Mouse (Mus musculus) left cerebral cortex, postnatal 10 days (tissue): ENCODE measurements around the gene Tmem8b. TPM values are rescaled to one million over a fixed set of nuclear protein-coding genes. Genes with fewer than 3 reads are reported as not detected.
A peak's percentile ranks its signal among the peaks of the same experiment; 100 is the strongest.

Source experiments
- DNase-seq, 2 experiments: peaks; one replicate each; pipeline ENCODE4 v3.0.0; 2021 to 2022; ENCODE audit warnings: low spot score in 2 of 2, mixed read lengths in 1 of 2; ENCODE audit errors: extremely low spot score in 1 of 2
- intact Hi-C: fragments of 180-260 bp; cut with DNase I; formaldehyde crosslinking; loops from one replicate; pipeline ENCODE4 v1.15.1; 2025
- total RNA-seq, 2 experiments: library from RNA; stranded (reverse); gene quantifications; 2 replicates each; pipeline ENCODE4 v1.2.3; 2021

Gene Tmem8b
- total RNA-seq, 2 experiments from 2014 or later = 57.8 to 60.1 TPM

DNA sequence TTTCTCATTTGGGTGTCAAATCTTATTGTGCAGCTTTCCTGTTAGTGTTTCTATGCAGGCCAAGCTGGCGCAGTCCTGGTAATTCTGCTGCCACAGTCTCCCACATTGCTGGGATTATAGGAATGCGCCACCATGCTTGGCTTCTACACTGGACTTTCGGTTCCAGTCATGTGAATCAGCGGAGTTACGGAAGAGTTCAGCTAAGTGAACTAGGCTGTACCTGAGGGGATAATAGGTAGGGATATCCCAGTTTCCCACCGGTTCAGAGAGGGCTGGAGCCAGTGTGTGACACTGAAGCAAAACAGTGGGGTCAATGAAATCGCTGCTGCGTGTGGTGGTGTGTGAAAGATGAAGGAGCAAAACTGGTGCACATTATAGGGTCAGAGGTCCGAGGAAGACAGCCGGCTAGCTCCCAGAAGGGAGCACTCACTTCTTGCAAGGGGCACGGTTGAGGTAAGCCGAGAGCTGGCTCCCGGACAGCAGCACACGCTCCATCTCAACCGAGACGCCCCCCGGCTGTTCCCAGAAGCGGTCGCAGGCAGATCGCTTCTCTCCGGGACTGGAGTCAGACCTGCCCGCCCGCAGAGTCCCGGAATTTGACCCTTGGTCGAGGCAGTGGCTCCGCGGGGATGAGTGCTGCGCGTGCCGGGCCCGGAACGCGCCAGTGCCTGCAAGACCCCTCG is 13.0 kb upstream of the Tmem8b start:
- no peak for DNase-seq
- intact Hi-C loops = no loop called here

DNA sequence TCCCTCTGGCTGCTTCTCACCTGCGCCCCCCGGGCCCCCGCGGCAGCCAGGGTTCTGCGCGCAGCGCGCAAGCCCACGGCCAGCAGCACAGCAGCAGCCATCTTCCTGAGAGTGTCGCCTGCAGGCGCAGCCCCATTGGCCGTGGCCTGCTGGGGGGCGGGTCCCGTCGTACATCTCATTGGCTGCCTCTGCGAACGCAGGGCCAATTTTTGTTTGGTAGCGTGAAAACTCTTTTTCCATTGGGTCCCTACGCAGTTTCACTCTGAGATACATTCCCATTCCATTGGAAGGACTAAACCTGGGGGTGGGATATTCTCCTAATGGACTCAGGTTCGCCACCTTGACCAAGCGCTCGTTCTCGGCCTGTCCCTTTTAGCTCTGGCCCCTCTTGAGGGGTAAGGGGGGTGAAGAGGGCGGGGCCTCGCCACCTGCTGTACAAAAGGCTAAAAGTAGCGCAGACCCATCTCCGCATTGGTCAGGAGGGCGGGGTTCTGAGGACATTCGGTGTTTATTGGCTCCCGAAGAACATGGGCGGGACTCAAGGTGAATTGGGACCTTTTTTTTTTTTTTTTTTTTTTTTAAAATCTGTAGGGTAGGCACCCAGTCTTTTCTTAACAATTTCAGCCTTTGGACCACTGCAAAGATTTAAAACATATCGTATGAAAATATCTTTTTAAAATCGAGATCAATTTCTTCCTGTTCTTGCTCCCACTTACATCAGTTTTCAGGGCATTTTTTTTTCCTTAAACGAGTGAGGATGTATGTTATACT is 12.2 kb upstream of the Tmem8b start, which contains the start of gene Hint2:
Hint2 (minus strand) TSS at position 128 of the 771 bp plus-strand sequence.
- intact Hi-C loops = no loop called here
- peak; percentile 96 to 97 for DNase-seq

DNA sequence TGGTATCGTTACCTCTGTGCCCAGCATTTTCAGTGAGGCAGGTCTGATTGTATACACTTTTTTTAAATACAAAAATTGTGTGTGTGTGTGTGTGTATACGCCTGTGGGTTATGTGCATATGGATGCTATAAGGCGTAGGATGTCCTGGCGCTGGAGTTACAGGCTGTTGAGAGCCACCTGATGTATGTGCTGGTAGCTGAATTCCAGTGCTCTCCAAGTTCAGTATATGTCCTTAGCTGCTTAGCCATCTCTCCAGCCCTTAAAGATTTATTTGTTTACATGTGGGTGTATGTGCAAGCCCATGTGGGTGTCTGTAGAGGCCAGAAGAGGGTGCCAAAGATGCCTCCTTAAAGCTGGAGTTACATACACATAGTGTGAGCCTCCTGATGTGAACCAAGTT is 11.6 kb upstream of the Tmem8b start:
- no peak for DNase-seq
- intact Hi-C loops = no loop called here

DNA sequence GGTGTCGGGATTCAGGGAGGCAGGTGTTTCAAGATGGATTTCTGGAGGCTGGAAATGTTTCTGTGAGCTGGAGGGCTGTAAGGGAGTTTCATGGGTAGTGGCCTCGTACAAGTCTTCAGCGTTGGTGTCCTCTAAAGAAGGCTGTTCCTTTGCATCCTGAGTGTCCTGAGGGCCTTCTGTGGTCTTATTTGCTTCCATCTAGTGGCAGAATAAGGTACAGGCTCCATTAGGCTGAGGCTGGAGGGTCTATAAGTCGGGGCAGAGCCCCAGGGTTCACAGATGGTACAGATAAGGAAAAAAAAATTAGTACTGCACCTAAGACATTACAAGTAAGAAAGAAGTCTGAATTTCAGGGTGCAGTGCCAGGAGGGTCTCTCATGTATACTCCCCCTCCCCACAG is 2.4 kb upstream of the Tmem8b start:
- intact Hi-C loops = loop anchor here (2.0 kb wide), 1 partner anchor 36 kb away; the partner anchor contains the start of gene Npr2
- no peak for DNase-seq

DNA sequence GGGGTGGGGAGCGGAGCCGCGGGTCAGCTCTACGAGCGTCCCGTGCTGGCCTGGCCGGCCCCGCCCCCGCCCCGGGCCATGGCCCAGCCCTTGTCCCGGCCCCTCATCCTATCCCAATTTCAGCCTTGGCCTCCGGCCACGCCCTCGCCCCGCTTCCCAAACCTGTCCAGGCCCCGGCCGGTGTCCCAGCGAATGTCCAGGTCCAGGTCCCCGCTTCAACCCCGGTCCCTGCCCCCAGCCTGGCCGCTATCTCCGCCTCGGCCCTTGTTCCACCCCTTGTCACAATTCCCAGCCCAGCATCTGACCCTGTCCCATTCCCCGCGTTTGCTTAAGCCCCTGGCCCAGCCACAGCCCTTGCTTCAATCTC is 640 bp downstream of the Tmem8b start:
- peak in 1 of 2 experiments; percentile 82 for DNase-seq
- intact Hi-C loops = no loop called here

DNA sequence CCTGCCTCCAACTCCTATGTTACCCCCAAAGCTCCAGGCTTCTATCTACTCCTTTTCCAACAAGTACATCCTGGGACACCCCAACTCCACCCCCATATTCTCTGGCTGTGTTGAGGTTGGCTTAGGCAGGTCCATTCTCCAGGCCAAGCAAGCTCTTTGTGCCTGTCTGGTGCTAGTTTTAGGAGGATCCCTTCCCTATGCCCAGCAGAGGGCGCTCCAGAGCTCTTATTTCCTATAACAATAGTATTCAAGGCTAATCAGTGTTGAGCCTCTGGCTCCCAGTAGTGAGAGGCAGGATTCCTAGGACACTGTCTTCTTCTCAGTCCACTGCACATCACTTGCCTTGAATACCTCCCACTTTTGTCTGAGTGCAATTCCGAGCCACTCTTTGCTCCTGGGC is 3.3 kb downstream of the Tmem8b start:
- DNase-seq = peak; percentile 75 to 89
- intact Hi-C loops = loop anchor here (5.0 kb wide), 1 partner anchor 35 kb away; no protein-coding TSS in a partner anchor

DNA sequence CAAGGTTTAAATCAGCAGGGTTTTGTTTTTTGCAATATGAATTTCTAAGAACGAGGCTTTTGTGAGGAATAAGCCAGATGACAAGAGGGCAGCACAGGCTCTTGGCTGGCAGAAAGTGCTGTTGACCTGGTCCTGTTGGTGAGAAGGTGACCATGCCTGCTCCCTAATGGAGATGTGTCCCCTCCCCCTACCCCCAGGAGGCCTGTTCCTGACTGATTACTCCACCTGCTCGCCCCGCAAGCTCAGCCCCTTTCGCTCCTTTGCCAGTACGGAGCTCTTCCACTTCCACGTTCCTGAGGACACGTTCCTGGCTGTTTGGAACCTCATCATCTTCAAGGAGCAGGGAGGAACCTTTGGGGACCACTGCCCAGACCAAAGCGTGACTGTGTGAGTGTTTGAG is 4.9 kb downstream of the Tmem8b start:
- DNase-seq = no peak
- intact Hi-C loops = loop anchor here (5.0 kb wide), 1 partner anchor 34 kb away; no protein-coding TSS in a partner anchor

DNA sequence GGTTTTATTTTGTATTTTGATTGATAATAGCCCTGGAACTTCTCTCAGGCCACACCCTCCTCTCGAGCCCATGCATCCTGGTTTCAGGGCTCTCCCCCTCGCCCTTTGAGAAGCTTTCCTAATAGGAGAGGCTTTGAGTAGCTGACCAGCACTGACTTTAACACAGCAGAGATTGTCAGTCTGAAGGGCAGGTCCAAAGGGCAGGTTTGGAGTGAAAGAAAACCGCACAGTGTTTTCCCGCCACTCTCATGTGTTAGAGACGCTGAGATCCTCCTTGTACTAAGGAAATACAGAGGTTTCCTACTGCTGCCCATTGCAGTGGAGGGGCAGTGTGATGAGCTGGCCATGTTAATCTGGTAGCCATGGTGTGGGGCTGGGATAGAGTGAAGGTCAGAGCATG is 6.2 kb downstream of the Tmem8b start:
- intact Hi-C loops = loop anchor here (5.0 kb wide), 1 partner anchor 32 kb away; no protein-coding TSS in a partner anchor
- no peak for DNase-seq

DNA sequence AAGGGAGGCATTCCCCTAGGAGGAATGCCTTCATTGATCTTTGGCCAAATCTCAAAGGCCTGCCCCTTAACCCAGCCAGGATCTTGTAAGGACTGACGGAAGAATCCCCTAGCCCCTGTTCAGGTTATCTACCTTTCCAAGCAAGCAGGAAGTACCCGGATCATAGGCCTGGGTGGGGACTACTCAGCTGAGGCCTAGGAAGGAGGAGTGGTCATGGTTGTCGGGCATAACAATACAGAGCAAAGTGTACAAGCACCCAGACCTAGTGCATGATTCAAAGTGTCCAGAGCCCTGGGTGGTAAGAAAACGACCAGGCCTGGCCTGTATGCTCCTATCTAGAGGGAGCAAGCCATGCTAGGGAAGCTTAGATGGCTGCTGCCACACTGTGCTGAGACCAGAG is 6.8 kb downstream of the Tmem8b start:
- no peak for DNase-seq
- intact Hi-C loops = no loop called here

DNA sequence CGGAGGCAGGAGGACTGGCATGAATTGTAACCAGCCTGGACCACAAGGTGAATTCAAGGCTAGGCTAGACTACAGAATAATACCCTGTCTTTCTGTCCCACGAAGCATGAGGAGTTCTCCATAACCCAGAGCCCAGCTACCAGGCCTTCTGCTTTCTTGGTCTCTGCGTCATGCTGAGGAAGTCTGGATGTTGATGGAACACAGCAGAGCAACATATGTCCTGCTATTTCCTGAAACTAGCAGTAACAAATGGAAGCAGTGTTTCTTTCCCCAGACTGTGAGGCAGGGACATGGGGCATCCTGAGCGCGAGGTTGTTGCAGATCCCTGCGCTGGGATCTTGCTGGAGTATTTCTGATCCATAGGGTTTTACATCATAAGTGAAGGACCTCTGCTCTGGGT is 9.8 kb downstream of the Tmem8b start:
- DNase-seq = no peak
- intact Hi-C loops = no loop called here

DNA sequence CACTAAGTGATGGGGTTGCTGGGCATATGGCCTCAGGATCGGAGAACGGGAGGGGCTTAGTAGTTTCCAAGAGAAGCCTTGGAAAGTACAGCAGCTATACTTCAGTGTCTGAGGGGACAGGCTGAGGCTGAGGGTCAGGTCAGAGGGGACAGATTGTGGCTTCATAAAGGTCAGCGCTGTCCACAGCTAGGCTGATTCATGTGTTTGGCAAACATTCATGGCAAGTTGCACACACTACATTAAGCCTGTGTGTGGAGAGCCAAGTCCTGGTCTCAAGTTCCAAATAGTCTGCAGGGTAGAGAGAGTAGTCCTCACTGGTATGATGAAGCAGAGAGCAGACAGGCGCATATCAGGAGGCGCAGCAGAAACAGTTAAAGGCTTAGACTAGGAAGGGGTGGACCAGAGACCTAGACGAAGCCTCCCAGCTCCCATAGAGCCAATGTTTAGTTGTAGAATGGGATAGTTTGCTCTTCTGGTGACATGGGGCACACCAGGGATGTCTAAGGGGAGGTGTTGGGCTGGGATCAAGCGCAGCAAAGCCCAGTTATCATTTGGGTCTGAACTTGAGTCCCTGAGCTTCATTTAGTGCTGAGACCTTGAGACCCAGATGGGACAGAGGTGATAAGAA is 10.8 kb downstream of the Tmem8b start:
- intact Hi-C loops = no loop called here
- no peak for DNase-seq

DNA sequence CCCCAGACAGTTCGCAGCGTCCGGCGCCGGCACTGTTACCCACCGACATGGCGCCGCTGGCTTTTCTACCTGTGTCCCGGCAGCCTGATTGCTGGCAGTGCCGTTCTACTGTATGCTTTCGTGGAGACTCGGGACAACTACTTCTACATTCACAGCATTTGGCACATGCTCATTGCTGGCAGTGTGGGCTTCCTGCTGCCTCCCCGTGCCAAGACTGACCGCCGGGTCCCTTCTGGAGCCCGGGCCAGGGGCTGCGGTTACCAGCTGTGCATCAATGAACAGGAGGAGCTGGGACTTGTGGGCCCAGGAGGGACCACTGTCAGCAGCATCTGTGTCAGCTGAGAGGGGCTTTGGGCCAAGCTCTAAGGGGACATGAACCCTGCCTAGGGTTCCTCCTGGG is 21.2 kb downstream of the Tmem8b start:
- intact Hi-C loops = no loop called here

DNA sequence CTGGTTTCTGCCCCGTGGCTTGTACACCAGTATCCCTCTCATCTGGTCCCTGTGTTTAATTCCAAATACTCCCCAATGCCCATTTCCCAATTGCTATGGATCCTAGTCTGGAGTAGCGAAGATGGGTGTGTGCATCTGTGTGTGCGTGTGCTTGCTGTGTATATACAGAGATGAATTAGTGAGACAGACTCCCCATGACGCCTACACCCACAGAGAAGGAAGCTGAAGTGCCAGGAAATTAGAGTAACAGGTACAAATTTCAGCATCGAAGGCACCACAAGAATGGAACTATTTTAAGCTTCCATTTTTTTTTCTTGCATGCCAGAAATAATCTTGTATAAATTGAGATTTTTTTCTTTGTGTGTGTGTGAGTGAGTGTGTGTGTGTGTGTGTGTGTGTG is 22.3 kb downstream of the Tmem8b start:
- intact Hi-C loops = no loop called here
- DNase-seq = no peak

More for the DNA sequence above, 21.2 kb downstream of the Tmem8b start:
- DNase-seq = no peak

DNA sequence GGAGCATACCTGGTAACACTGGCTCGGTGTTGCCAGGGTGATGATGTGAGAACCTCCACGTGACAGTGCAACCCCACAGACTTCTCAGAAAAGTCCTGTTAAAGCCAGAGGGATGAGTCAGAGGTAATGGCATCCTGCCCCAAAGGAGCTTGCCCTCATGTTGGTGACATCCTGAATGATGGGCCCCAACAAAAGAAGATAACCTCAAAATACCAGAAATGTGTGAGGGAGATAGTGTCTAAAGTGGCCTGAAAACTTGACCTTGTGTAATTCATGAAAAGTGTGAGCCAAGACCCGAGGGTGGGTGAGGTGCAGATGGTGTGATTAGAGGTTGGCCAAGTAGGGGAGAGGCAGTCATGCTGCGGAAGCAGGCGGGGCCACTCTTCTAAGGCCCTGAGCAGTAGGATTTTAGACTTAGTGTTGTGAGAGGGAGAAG is 25.1 kb downstream of the Tmem8b start:
- intact Hi-C loops = no loop called here
- no peak for DNase-seq

DNA sequence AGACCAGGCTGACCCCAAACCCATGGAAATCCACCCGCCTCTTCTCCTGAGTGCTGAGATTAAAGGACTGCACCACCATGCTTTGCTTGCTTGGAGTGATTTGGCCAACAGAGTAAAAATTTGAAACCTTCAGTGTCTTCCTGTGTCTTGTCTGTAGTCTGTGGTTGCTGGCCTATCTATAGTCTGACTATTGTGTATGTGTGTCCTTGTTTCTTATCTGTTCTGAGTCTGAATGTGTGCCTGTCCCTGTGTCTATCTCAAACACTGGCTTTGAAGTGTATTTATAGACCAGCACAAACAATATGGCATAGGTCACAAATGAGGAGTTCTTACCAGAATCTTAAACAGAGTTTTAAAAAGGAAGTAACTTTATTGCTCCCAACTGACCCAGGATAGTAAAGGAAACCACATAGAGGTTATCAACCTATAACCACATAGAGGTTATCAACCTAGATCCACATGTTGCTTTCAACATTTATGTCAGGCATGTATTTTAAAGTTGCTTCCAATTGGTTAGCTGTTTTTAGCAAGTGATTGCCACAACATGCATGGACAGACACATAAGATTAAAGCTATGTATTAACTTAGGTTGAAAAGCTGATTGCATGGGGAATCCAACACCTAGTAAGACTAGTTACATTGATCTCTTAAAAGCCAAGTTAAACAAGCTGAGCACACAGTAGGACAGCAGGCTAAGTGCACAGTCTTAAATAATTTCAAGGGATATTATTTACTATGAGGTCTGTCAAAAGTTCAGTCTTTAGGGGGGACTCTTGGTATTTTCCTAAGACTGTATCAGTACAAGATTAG is 25.9 kb downstream of the Tmem8b start:
- intact Hi-C loops = no loop called here
- no peak for DNase-seq

DNA sequence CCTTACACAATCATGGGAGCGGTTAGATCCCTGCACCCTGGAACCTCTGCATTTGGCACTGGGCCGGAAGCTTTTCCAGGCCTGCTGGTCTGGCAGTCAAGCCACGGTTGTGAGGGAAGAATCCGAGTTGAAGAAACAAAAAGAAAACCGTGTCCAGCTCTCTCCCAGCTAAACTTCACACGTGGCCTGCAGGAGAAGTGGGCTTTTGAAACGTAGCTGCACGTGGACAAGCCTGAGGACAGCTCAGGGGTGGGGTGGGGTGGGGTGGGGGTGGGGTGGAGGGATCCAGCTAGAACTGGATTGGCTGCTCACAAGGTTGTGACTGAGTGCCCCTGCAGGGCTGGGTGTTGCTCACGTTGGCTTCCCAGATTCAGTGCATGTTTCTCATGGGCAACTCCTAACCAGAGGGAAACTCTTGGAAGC is 26.5 kb downstream of the Tmem8b start:
- DNase-seq = peak in 1 of 2 experiments; percentile 64
- intact Hi-C loops = no loop called here

DNA sequence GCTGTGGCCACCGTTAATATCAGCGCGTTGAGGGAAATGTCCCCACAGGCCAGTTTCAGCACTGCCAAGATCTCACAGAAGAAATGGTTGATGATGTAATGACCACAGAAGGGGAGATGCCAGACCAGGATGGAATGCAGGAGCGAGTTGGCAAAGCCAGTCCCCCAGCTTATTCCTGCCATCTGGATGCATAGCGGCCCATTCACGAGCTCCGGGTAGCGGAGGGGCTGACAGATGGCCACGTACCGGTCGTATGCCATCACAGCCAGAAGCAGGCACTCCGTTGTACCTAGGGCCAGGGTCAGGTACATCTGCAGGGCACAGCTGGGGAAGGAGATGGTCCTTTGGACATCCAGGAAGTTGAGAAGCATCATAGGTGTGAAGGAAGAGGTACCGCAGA is 27.8 kb downstream of the Tmem8b start:
- no peak for DNase-seq
- intact Hi-C loops = no loop called here

DNA sequence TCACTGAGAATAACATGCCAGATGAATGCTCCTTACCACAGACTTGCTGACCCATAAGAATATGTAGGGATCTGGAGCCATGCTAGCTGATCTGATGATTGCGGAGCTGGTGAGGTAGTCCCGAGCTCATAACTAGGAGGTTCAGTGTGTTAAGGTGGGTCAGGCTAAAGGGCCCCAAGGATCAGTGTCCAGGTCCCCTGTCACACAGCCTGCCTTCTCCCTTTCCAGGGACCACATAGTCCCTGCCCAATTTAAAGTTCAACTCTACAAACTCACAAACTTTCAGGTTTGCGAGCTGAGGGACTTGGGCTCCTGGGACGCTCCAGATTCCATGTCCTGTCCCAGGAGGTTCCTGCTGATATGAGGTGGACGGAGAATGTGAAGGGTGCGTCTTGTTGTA is 31.9 kb downstream of the Tmem8b start, which contains the start of gene Olfr70:
Olfr70 (minus strand) TSS at position 101 of the 400 bp plus-strand sequence.
- intact Hi-C loops = no loop called here

DNA sequence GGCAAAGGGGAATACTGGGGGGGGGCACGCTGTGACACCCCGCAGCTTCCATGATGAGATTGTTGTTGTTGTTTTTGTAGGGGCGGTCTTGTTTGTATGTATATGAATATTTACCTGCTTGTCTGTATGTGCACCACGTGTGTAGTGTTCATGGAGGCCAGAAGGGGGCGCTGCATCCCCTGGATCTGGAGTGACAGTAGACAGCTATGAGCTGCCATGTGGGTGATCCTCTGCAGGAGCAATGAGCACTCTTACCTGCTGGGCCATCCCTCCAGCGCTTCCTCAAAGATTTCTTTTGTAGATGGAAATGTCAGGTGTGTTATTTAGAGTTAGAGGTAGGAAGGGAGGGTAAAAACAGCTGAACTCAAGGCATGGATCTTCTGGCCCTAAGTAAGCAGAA is 34.7 kb downstream of the Tmem8b start:
- no peak for DNase-seq
- intact Hi-C loops = no loop called here

More for the DNA sequence above, 31.9 kb downstream of the Tmem8b start, which contains the start of gene Olfr70:
- DNase-seq = no peak
